In the genomic region with DNA sequence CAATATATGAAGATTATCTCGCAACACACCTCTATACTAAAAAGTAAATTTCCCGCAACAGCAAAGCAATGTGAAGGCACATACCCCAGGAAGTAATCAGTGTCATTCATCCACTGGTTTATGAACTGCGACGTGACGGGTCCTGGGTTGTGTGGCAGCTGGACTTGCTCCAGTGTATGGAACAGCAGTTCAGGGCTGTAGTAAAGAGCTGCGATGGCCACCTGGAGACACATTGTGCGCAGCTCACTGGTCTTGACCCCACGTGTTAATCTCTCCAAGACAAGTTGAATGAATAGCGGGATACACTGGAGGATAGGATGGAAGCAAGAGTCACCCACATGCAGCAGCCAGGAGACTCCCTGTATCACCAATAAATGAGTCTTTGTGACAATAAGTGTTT, we compare ENCODE assay signal across 24 mouse cellular contexts. TPM values are rescaled to one million over a fixed set of nuclear protein-coding genes. Genes with fewer than 3 reads are reported as not detected.
DNase-seq lines count a peak whose midpoint lies in the region; ATAC-seq lines count a peak whose summit lies in the region.
"Had no signal": no experiment of that assay in that cellular context is flagged by ENCODE, and none has a peak within 500 bp of the region (broad histone marks: within the 10 kb centered on the region; RNA-seq: fewer than 3 reads in every experiment).

No protein-coding gene starts in this region.

- H3K27me3 ChIP-seq in kidney, embryonic 16.5 days (ENCODE audit: insufficient read depth, low read length) = no peaks in the 10 kb centered on the region
- no peaks in the 10 kb centered on the region for H3K27me3 ChIP-seq in neural tube, embryonic 14.5 days (ENCODE audit: control insufficient read depth, insufficient read depth, low read length)
- H3K27me3 ChIP-seq in neural tube, embryonic 15.5 days (replicated peaks) = no peaks in the 10 kb centered on the region
- H3K27me3 ChIP-seq: CH12.LX; embryonic facial prominence, embryonic 12.5 days; forebrain, embryonic 13.5 days; forebrain, embryonic 15.5 days; Patski had no signal

- peaks cover 30% of the 10 kb centered on the region for H3K36me3 ChIP-seq in kidney, embryonic 16.5 days (ENCODE audit: insufficient read depth, low read length)
- H3K36me3 ChIP-seq in neural tube, embryonic 14.5 days (ENCODE audit: control insufficient read depth, insufficient read depth, low read length) = peaks cover 46% of the 10 kb centered on the region
- H3K36me3 ChIP-seq in neural tube, embryonic 15.5 days = peaks cover 71% of the 10 kb centered on the region

- no peak overlapping the region for H3K9ac ChIP-seq in kidney, embryonic 16.5 days (replicated peaks; ENCODE audit: low read length)
- no peak overlapping the region for H3K9ac ChIP-seq in neural tube, embryonic 14.5 days (replicated peaks; ENCODE audit: low read depth, low read length)
- H3K9ac ChIP-seq in neural tube, embryonic 15.5 days (replicated peaks) = no peak overlapping the region
- H3K9ac ChIP-seq: embryonic facial prominence, embryonic 12.5 days; forebrain, embryonic 13.5 days; forebrain, embryonic 15.5 days had no signal

- H3K27ac ChIP-seq in kidney, embryonic 16.5 days (ENCODE audit: low read length) = no peak overlapping the region
- H3K27ac ChIP-seq in neural tube, embryonic 14.5 days (ENCODE audit: low read depth, low read length) = no peak overlapping the region
- H3K27ac ChIP-seq in neural tube, embryonic 15.5 days (replicated peaks) = no peak overlapping the region
- H3K27ac ChIP-seq: embryonic facial prominence, embryonic 10.5 days; embryonic facial prominence, embryonic 12.5 days; forebrain, embryonic 13.5 days; forebrain, embryonic 15.5 days had no signal

- H3K4me2 ChIP-seq in kidney, embryonic 16.5 days (replicated peaks; ENCODE audit: low read depth, low read length) = no peak overlapping the region
- H3K4me2 ChIP-seq in neural tube, embryonic 14.5 days (ENCODE audit: low read depth, low read length) = no peak overlapping the region
- no peak overlapping the region for H3K4me2 ChIP-seq in neural tube, embryonic 15.5 days
- H3K4me2 ChIP-seq: embryonic facial prominence, embryonic 12.5 days; forebrain, embryonic 13.5 days; forebrain, embryonic 15.5 days had no signal

- no peaks in the 10 kb centered on the region for H3K9me3 ChIP-seq in kidney, embryonic 16.5 days (ENCODE audit: low read length)
- no peaks in the 10 kb centered on the region for H3K9me3 ChIP-seq in neural tube, embryonic 14.5 days (ENCODE audit: control insufficient read depth, low read length)
- no peaks in the 10 kb centered on the region for H3K9me3 ChIP-seq in neural tube, embryonic 15.5 days (replicated peaks)
- H3K9me3 ChIP-seq: embryonic facial prominence, embryonic 10.5 days; embryonic facial prominence, embryonic 12.5 days; forebrain, embryonic 13.5 days; forebrain, embryonic 15.5 days; G1E had no signal

- no peak overlapping the region for H3K4me3 ChIP-seq in kidney, embryonic 16.5 days (ENCODE audit: low read length)
- H3K4me3 ChIP-seq in neural tube, embryonic 14.5 days (ENCODE audit: low read depth, low read length) = no peak overlapping the region
- H3K4me3 ChIP-seq in neural tube, embryonic 15.5 days (replicated peaks) = no peak overlapping the region
- H3K4me3 ChIP-seq: embryonic facial prominence, embryonic 10.5 days; embryonic facial prominence, embryonic 12.5 days; forebrain, embryonic 13.5 days; forebrain, embryonic 15.5 days had no signal

- DNase-seq in heart, adult 11 months = peak; percentile 64
- DNase-seq in heart, postnatal 14 days = no peak
- no peak for DNase-seq in kidney, postnatal 4 days
- DNase-seq: adrenal gland, adult 8-10 months; adrenal gland, postnatal 14 days; adrenal gland, postnatal 36 days; B cell, adult 2 months; cerebellum, adult 11-12 months; cerebellum, adult 2 months; cerebellum, adult 9-10 months; cerebellum, postnatal 10 days; cerebellum, postnatal 25 days had no signal

- 0 out of 2 replicates have a peak, but pooled peaks have one; percentile 31 for ATAC-seq in kidney, embryonic 16.5 days (ENCODE audit: low FRiP score, low TSS enrichment)
- ATAC-seq in neural tube, embryonic 14.5 days (ENCODE audit: low read depth) = peak; percentile 49; the same call in 1 of the 2 replicates
- ATAC-seq in neural tube, embryonic 15.5 days (ENCODE audit: low FRiP score) = no peak
- ATAC-seq: activated CD4-positive, CD25-positive, alpha-beta regulatory T cell, adult 4 months; CD4-positive, CD25-positive, alpha-beta regulatory T cell, adult 4 months; forebrain, embryonic 13.5 days; forebrain, embryonic 15.5 days; Patski had no signal

- 64% methylated on average over 9 of the region's 9 CpGs for WGBS in kidney, embryonic 16.5 days
- 88% methylated on average over 9 of the region's 9 CpGs for WGBS in neural tube, embryonic 14.5 days
- 87% methylated on average over 9 of the region's 9 CpGs for WGBS in neural tube, embryonic 15.5 days

- intact Hi-C loops in heart, postnatal 14 days (cut with DNase I) = no loop called here

- no peaks in the 10 kb centered on the region for H3K4me1 ChIP-seq in kidney, embryonic 16.5 days (ENCODE audit: insufficient read depth, low read length)
- no peaks in the 10 kb centered on the region for H3K4me1 ChIP-seq in neural tube, embryonic 14.5 days (ENCODE audit: control insufficient read depth, insufficient read depth, low read length)
- no peaks in the 10 kb centered on the region for H3K4me1 ChIP-seq in neural tube, embryonic 15.5 days
- H3K4me1 ChIP-seq: embryonic facial prominence, embryonic 10.5 days; embryonic facial prominence, embryonic 12.5 days; forebrain, embryonic 13.5 days; forebrain, embryonic 15.5 days had no signal

RNA-seq across cellular contexts. Expression of a gene that starts 46.8 kb away (rescaled TPM):
- 10 to 100 TPM; 21.4 to 23.7 TPM for total RNA-seq in heart, postnatal 14 days (2021)
- polyA plus RNA-seq in kidney, embryonic 16.5 days (2015; fragmentation: Nextera tagmentation; extraction: Ambion mirVana) = 24.8 and 24.9 TPM in 2 replicates
- polyA plus RNA-seq in neural tube, embryonic 14.5 days (2014; fragmentation: Nextera tagmentation; extraction: Ambion mirVana) = 17.2 and 21.2 TPM in 2 replicates
- 15.6 and 17.2 TPM in 2 replicates for polyA plus RNA-seq in neural tube, embryonic 15.5 days (2015; fragmentation: Nextera tagmentation; extraction: Ambion mirVana)
